Mouse (Mus musculus): ENCODE data around the gene Flnc. TPM values are rescaled to one million over a fixed set of nuclear protein-coding genes. Genes with fewer than 3 reads are reported as not detected.
A peak's percentile ranks its signal among the peaks of the same experiment; 100 is the strongest.

Gene Flnc
- polyA plus RNA-seq, 1 experiment from 2014 or later = 6.1 TPM

GRCm38 (mm10) chr6:29436461-29436934 is 3.4 kb downstream of the Flnc start:
- H3K27ac ChIP-seq (ENCODE audit: low read length) = peak overlapping the region; percentile 86
- no peaks in the 10 kb centered on the region for H3K36me3 ChIP-seq (ENCODE audit: control insufficient read depth, insufficient read depth, low read length)
- peaks cover 13% of the 10 kb centered on the region for H3K4me1 ChIP-seq (ENCODE audit: control insufficient read depth, insufficient read depth, low read length)
- 11% methylated on average over 11 of the region's 11 CpGs for WGBS
- H3K9ac ChIP-seq (ENCODE audit: low read depth, low read length) = peak overlapping the region; percentile 76
- no peak for ATAC-seq
- peak overlapping the region; percentile 65 for H3K4me3 ChIP-seq (ENCODE audit: low read length)
- peak overlapping the region; percentile 85 for H3K4me2 ChIP-seq (ENCODE audit: low read depth, low read length)
- peaks cover 14% of the 10 kb centered on the region for H3K27me3 ChIP-seq (replicated peaks; ENCODE audit: control insufficient read depth, insufficient read depth, low read length)
- H3K9me3 ChIP-seq (ENCODE audit: control insufficient read depth, low read length) = no peaks in the 10 kb centered on the region

DNA sequence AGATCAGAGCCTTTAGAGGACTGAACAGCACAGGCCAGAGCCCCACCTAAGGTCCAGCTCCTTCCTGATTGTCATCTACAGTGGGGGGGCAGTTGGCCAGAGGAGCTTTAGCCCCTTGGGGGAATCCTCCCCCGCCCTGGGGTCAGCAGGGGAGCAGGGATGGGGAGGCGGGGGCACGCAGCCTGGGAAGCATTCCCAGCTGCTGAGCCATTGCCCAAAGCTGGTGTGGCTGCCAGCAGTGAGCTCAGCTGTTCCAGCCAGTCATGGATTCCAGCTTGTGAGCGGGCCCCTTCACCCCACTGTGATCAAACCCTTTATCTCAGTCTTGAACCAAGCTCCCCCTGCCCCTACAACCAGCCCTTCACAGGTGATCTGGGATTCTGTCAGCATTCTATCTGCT is 6.2 kb downstream of the Flnc start:
- H3K4me3 ChIP-seq (ENCODE audit: low read length) = no peak overlapping the region

DNA sequence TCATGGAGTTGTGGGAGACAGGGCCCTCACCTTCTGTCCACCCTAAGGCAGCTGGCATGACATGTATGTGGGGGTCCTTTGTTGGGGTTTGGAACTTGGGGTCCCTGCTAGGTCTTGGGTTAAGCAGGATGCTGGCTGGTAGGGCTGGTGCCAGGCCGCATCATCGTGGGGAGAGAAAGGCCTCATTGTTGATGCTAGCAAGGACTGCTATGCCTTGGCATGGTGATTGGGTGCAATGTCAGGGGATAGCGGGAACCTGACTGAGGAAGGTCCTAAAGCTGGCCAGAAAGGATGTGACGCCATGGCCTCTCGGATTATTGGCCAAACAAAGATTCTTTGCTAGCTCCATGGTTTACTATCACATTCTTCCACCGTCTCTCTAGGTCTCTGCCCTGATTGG is 6.7 kb downstream of the Flnc start:
- no peak overlapping the region for H3K4me2 ChIP-seq (ENCODE audit: low read depth, low read length)
- WGBS = 89% methylated on average over 6 of the region's 6 CpGs
- peaks cover 7% of the 10 kb centered on the region; the same call in 1 of the 2 replicates for H3K4me1 ChIP-seq (ENCODE audit: control insufficient read depth, insufficient read depth, low read length)
- no peak overlapping the region for H3K9ac ChIP-seq (ENCODE audit: low read depth, low read length)
- H3K27me3 ChIP-seq (replicated peaks; ENCODE audit: control insufficient read depth, insufficient read depth, low read length) = peaks cover 4% of the 10 kb centered on the region; the same call in 1 of the 2 replicates
- no peak overlapping the region for H3K4me3 ChIP-seq (ENCODE audit: low read length)
- H3K36me3 ChIP-seq (ENCODE audit: control insufficient read depth, insufficient read depth, low read length) = peaks cover 6% of the 10 kb centered on the region; the same call in 1 of the 2 replicates
- H3K27ac ChIP-seq (ENCODE audit: low read length) = no peak overlapping the region
- ATAC-seq = no peak
- no peaks in the 10 kb centered on the region for H3K9me3 ChIP-seq (ENCODE audit: control insufficient read depth, low read length)

More for the DNA sequence above, 6.2 kb downstream of the Flnc start:
- H3K27me3 ChIP-seq (replicated peaks; ENCODE audit: control insufficient read depth, insufficient read depth, low read length) = peaks cover 8% of the 10 kb centered on the region
- WGBS = 92% methylated on average over 4 of the region's 4 CpGs
- H3K4me1 ChIP-seq (ENCODE audit: control insufficient read depth, insufficient read depth, low read length) = peaks cover 7% of the 10 kb centered on the region; the same call in 1 of the 2 replicates
- H3K4me2 ChIP-seq (ENCODE audit: low read depth, low read length) = no peak overlapping the region
- H3K9ac ChIP-seq (ENCODE audit: low read depth, low read length) = no peak overlapping the region
- H3K27ac ChIP-seq (ENCODE audit: low read length) = no peak overlapping the region
- no peak for ATAC-seq
- no peaks in the 10 kb centered on the region for H3K9me3 ChIP-seq (ENCODE audit: control insufficient read depth, low read length)
- H3K36me3 ChIP-seq (ENCODE audit: control insufficient read depth, insufficient read depth, low read length) = peaks cover 3% of the 10 kb centered on the region; the same call in 1 of the 2 replicates

GRCm38 (mm10) chr6:29444773-29445172 is 11.7 kb downstream of the Flnc start:
- H3K4me1 ChIP-seq (ENCODE audit: control insufficient read depth, insufficient read depth, low read length) = no peaks in the 10 kb centered on the region
- no peak for ATAC-seq
- H3K9me3 ChIP-seq (ENCODE audit: control insufficient read depth, low read length) = no peaks in the 10 kb centered on the region
- no peaks in the 10 kb centered on the region for H3K27me3 ChIP-seq (replicated peaks; ENCODE audit: control insufficient read depth, insufficient read depth, low read length)
- H3K27ac ChIP-seq (ENCODE audit: low read length) = no peak overlapping the region
- no peak overlapping the region for H3K9ac ChIP-seq (ENCODE audit: low read depth, low read length)
- peaks cover 18% of the 10 kb centered on the region; the same call in 1 of the 2 replicates for H3K36me3 ChIP-seq (ENCODE audit: control insufficient read depth, insufficient read depth, low read length)
- H3K4me3 ChIP-seq (ENCODE audit: low read length) = no peak overlapping the region
- H3K4me2 ChIP-seq (ENCODE audit: low read depth, low read length) = no peak overlapping the region
- 70% methylated on average over 11 of the region's 11 CpGs for WGBS

- Histone ChIP-seq H3K4me3 (ENCODE audit: low read length) (no peak overlapping the region), H3K27ac (ENCODE audit: low read length) (no peak overlapping the region), H3K9ac (ENCODE audit: low read depth, low read length) (no peak overlapping the region), H3K9me3 (ENCODE audit: control insufficient read depth, low read length) (no peaks in the 10 kb centered on the region), H3K4me1 (ENCODE audit: control insufficient read depth, insufficient read depth, low read length) (no peaks in the 10 kb centered on the region), H3K27me3 (replicated peaks; ENCODE audit: control insufficient read depth, insufficient read depth, low read length) (no peaks in the 10 kb centered on the region), H3K4me2 (ENCODE audit: low read depth, low read length) (no peak overlapping the region), H3K36me3 (ENCODE audit: control insufficient read depth, insufficient read depth, low read length) (peaks cover 18% of the 10 kb centered on the region; the same call in 1 of the 2 replicates)
- WGBS = 92% methylated on average over 7 of the region's 7 CpGs
- ATAC-seq = no peak
Measured at GRCm38 (mm10) chr6:29445354-29445753, 12.3 kb downstream of the Flnc start.

DNA sequence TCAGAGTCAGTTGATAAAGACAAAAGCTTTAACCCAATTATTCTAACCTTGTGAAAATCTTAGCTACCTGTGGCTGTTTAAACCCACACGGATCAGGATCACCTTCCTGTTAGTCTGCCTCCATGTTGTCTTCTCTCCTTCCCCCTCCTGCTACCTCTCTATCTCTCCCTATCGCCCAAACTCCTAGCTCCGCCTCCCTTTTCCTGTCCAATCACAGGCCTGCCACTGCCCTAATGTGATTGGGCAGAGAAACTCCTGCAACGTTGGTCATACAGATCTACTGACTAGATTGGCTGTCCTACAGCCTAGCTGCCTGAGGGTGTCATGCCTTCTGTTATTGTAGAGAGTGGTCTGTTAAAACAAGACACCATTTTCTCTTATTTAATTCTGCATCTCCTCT is 16.8 kb downstream of the Flnc start:
- Histone ChIP-seq H3K27me3 (replicated peaks; ENCODE audit: control insufficient read depth, insufficient read depth, low read length) (no peaks in the 10 kb centered on the region; the same call in 1 of the 2 replicates), H3K9me3 (ENCODE audit: control insufficient read depth, low read length) (no peaks in the 10 kb centered on the region), H3K4me2 (ENCODE audit: low read depth, low read length) (no peak overlapping the region), H3K4me3 (ENCODE audit: low read length) (no peak overlapping the region), H3K4me1 (ENCODE audit: control insufficient read depth, insufficient read depth, low read length) (no peaks in the 10 kb centered on the region), H3K9ac (ENCODE audit: low read depth, low read length) (no peak overlapping the region), H3K36me3 (ENCODE audit: control insufficient read depth, insufficient read depth, low read length) (peaks cover 12% of the 10 kb centered on the region; the same call in 1 of the 2 replicates), H3K27ac (ENCODE audit: low read length) (no peak overlapping the region)
- no peak for ATAC-seq
- WGBS = 33% methylated on average over 4 of the region's 4 CpGs

GRCm38 (mm10) chr6:29450667-29451066 is 17.6 kb downstream of the Flnc start:
- ATAC-seq = no peak
- no peaks in the 10 kb centered on the region; the same call in 1 of the 2 replicates for H3K27me3 ChIP-seq (replicated peaks; ENCODE audit: control insufficient read depth, insufficient read depth, low read length)
- 93% methylated on average over 6 of the region's 6 CpGs for WGBS
- no peak overlapping the region for H3K27ac ChIP-seq (ENCODE audit: low read length)
- no peaks in the 10 kb centered on the region for H3K4me1 ChIP-seq (ENCODE audit: control insufficient read depth, insufficient read depth, low read length)
- H3K4me3 ChIP-seq (ENCODE audit: low read length) = no peak overlapping the region
- H3K9me3 ChIP-seq (ENCODE audit: control insufficient read depth, low read length) = no peaks in the 10 kb centered on the region
- H3K4me2 ChIP-seq (ENCODE audit: low read depth, low read length) = no peak overlapping the region
- peaks cover 9% of the 10 kb centered on the region; the same call in 1 of the 2 replicates for H3K36me3 ChIP-seq (ENCODE audit: control insufficient read depth, insufficient read depth, low read length)
- no peak overlapping the region for H3K9ac ChIP-seq (ENCODE audit: low read depth, low read length)

DNA sequence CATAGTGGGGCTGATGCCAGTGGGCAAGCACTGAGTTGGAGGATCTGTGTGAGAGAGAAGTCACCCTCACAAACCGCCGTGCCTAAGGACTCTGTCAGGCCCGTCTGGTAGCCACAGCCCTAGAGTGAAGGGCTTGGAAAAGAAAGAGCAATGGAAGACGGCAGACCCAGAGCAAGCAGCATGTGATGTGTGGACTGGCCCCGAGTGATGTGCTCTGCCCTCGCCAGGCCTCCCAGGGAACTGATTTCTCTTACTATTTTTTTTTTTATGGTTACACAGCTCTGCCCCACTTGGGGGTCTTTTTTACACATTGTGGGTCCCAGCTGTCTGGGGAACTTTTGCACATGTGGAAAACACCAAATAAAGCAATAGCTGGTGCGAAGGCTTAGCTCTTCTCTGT is 28.4 kb downstream of the Flnc start:
- WGBS = 57% methylated on average over 7 of the region's 7 CpGs
- no peaks in the 10 kb centered on the region for H3K4me1 ChIP-seq (ENCODE audit: control insufficient read depth, insufficient read depth, low read length)
- ATAC-seq = no peak

GRCm38 (mm10) chr6:29463388-29463787 is 30.3 kb downstream of the Flnc start:
- Histone ChIP-seq H3K36me3 (ENCODE audit: control insufficient read depth, insufficient read depth, low read length) (no peaks in the 10 kb centered on the region), H3K4me2 (ENCODE audit: low read depth, low read length) (no peak overlapping the region), H3K9me3 (ENCODE audit: control insufficient read depth, low read length) (no peaks in the 10 kb centered on the region), H3K4me3 (ENCODE audit: low read length) (no peak overlapping the region), H3K9ac (ENCODE audit: low read depth, low read length) (no peak overlapping the region), H3K27me3 (replicated peaks; ENCODE audit: control insufficient read depth, insufficient read depth, low read length) (no peaks in the 10 kb centered on the region), H3K27ac (ENCODE audit: low read length) (no peak overlapping the region), H3K4me1 (ENCODE audit: control insufficient read depth, insufficient read depth, low read length) (peaks cover 1% of the 10 kb centered on the region; the same call in 1 of the 2 replicates)
- 77% methylated on average over 3 of the region's 3 CpGs for WGBS
- ATAC-seq = no peak

More for the DNA sequence above, 28.4 kb downstream of the Flnc start:
- Histone ChIP-seq H3K9ac (ENCODE audit: low read depth, low read length) (no peak overlapping the region), H3K27me3 (replicated peaks; ENCODE audit: control insufficient read depth, insufficient read depth, low read length) (no peaks in the 10 kb centered on the region), H3K9me3 (ENCODE audit: control insufficient read depth, low read length) (no peaks in the 10 kb centered on the region), H3K4me3 (ENCODE audit: low read length) (no peak overlapping the region), H3K36me3 (ENCODE audit: control insufficient read depth, insufficient read depth, low read length) (no peaks in the 10 kb centered on the region), H3K27ac (ENCODE audit: low read length) (no peak overlapping the region), H3K4me2 (ENCODE audit: low read depth, low read length) (no peak overlapping the region)

Measured in intestine, embryonic 16.5 days (tissue).